Mouse (Mus musculus) forebrain, embryonic 15.5 days (tissue): ENCODE results near the gene Ran. TPM values are rescaled to one million over a fixed set of nuclear protein-coding genes. Genes with fewer than 3 reads are reported as not detected.

ENCODE experiments used
- ATAC-seq: fragments of 200-750 bp; cut with Nextera tagmentation; replicated peaks from 2 replicates; pipeline ENCODE4 v1.8.0; 2017; ENCODE audit warnings: mild to moderate bottlenecking, moderate TSS enrichment, moderate library complexity
- H3K27ac ChIP-seq: fragments of 300-500 bp; sonication (generic); replicated peaks from 2 replicates; pipeline ENCODE4 v1.5.1; 2015; ENCODE audit warnings: mild to moderate bottlenecking, inconsistent platforms
- H3K27me3 ChIP-seq: fragments of 300-500 bp; sonication (generic); 2 replicates; pipeline ENCODE4 v1.6.1; 2015; ENCODE audit warnings: inconsistent platforms
- H3K36me3 ChIP-seq: fragments of 300-500 bp; sonication (generic); 2 replicates; pipeline ENCODE4 v1.6.1; 2015; ENCODE audit warnings: mild to moderate bottlenecking, inconsistent platforms
- H3K4me1 ChIP-seq: fragments of 300-500 bp; sonication (generic); 2 replicates; pipeline ENCODE4 v1.6.1; 2015; ENCODE audit warnings: inconsistent platforms
- H3K4me2 ChIP-seq: fragments of 300-500 bp; sonication (generic); replicated peaks from 2 replicates; pipeline ENCODE4 v1.6.1; 2015; ENCODE audit warnings: mild to moderate bottlenecking, inconsistent platforms
- H3K4me3 ChIP-seq: fragments of 300-500 bp; sonication (generic); 2 replicates; pipeline ENCODE4 v1.5.1; 2015; ENCODE audit warnings: mild to moderate bottlenecking, inconsistent platforms
- H3K9ac ChIP-seq: fragments of 300-500 bp; sonication (generic); replicated peaks from 2 replicates; pipeline ENCODE4 v1.6.1; 2015; ENCODE audit warnings: mild to moderate bottlenecking, inconsistent platforms
- H3K9me3 ChIP-seq: fragments of 300-500 bp; sonication (generic); 2 replicates; pipeline ENCODE4 v1.6.1; 2016; ENCODE audit warnings: inconsistent platforms
- WGBS: fragments of 180-500 bp; shearing (Covaris S2); methylation state at CpG from one replicate; pipeline ENCODE4 v1.1.7; 2015; ENCODE audit warnings: mixed read lengths; 5-methylcytosine and 5-hydroxymethylcytosine counted together
- polyA plus RNA-seq: library from polyadenylated mRNA; unstranded; fragments of >200 nt; fragmentation: Nextera tagmentation; extraction: Ambion mirVana; gene quantifications from 2 replicates; pipeline ENCODE4 v1.2.1, GENCODE M21; 2015

The Ran gene
- polyA plus RNA-seq, 1 experiment from 2014 or later: 487 TPM

DNA sequence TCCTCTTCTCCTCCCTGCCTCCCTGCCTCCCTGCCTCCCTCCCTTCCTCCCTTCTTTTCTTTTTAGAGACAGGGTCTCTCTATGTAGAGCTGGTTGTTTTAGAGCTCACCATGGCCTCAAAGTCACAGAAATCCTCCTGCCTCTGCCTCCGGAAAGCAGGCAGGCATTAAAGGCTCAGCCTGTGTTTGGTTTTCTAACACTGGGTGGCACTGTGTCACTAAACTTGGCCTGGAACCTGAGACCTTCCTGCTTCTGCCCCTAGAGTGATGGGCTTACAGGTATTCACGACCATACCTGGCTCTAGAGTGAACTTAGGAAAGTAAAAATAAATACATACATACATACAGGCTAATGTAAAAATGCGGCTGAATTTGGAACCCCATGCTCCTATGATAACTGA, 32.0 kb downstream of the Ran start:
- no peak overlapping the region for H3K27ac ChIP-seq
- H3K9me3 ChIP-seq: no peaks in the 10 kb centered on the region
- ATAC-seq: no peak
- H3K4me1 ChIP-seq: peaks cover 27% of the 10 kb centered on the region
- no peaks in the 10 kb centered on the region for H3K36me3 ChIP-seq
- no peaks in the 10 kb centered on the region for H3K27me3 ChIP-seq
- WGBS: 89% methylated on average over 3 of the region's 3 CpGs
- no peak overlapping the region for H3K9ac ChIP-seq
- H3K4me2 ChIP-seq: no peak overlapping the region
- H3K4me3 ChIP-seq: no peak overlapping the region

DNA sequence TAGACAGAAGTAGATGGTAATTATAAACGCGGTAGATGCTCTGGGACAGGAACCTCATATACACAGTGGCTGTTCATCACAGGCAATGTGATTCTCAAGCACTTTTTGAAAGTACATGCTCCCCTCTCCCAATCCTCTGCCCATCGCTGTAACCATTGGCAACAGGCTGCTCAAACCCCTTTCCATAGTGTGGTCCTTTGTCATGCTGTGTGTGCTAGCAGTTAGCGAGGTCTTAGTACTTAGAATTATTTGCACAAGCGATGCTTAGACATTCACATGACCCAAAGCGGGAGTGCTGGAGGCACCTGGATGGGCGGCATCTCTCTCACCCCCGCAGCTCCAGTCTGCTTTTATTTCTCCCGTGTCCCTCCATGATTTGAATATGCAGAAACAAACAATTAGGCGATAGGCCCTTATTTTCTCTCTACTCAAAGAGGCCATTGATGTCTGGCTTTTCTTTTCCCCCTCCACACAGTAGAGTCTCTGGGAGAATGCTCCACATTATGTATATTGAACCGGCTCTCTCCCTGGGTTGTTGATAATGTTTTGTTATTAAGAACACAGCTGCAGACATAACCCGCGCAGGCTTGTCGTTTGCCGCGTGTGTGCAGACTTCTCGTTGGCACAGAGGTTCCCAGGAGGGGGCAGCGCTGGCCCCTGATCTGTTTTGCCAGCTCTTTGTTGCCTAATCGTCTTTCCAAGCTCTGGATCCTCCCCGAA, 32.9 kb downstream of the Ran start:
- ATAC-seq: peak; percentile 83
- H3K9ac ChIP-seq: peak overlapping the region; percentile 22
- no peaks in the 10 kb centered on the region for H3K9me3 ChIP-seq

DNA sequence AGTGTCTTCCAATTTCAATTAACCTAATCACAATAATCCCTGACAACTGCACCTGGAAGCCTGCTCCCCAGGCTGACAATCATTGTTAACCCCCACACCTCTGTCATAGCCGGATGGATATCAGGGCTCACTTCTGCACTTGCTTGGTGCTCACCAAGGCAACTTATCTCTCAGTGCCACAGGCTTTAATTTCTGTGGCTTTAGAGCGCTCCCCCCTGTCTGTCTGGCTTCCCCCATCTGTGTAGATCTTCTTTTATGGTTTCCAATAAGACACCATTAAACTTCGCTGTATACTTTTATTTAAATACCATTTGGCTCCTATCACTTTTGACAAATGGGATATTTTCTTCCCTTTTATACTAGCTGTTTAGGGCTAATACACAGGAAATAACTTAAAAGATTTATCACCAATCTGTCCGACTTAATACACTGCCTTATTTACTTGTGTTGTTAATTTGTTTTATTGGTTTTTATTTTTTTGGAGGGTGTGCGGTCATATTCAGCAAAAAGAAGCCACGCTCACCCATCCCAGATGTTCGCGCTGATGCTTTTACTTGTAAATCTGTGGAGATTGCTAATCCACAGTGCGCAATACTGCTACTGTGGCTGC, 34.9 kb downstream of the Ran start:
- Histone ChIP-seq H3K9ac (no peak overlapping the region), H3K27ac (no peak overlapping the region), H3K36me3 (no peaks in the 10 kb centered on the region), H3K9me3 (no peaks in the 10 kb centered on the region), H3K4me2 (no peak overlapping the region), H3K27me3 (no peaks in the 10 kb centered on the region), H3K4me1 (peaks cover 12% of the 10 kb centered on the region), H3K4me3 (no peak overlapping the region)
- WGBS: 89% methylated on average over 9 of the region's 9 CpGs
- ATAC-seq: no peak

More for the DNA sequence above, 32.9 kb downstream of the Ran start:
- no peaks in the 10 kb centered on the region for H3K36me3 ChIP-seq
- H3K4me2 ChIP-seq: peak overlapping the region; percentile 22
- peak overlapping the region; percentile 85 for H3K27ac ChIP-seq
- no peaks in the 10 kb centered on the region for H3K27me3 ChIP-seq
- WGBS: under 1% methylated on average over 20 of the region's 20 CpGs
- 0 out of 2 replicates have a peak overlapping the region, but pooled peaks have one; percentile 1 for H3K4me3 ChIP-seq
- H3K4me1 ChIP-seq: peaks cover 27% of the 10 kb centered on the region

DNA sequence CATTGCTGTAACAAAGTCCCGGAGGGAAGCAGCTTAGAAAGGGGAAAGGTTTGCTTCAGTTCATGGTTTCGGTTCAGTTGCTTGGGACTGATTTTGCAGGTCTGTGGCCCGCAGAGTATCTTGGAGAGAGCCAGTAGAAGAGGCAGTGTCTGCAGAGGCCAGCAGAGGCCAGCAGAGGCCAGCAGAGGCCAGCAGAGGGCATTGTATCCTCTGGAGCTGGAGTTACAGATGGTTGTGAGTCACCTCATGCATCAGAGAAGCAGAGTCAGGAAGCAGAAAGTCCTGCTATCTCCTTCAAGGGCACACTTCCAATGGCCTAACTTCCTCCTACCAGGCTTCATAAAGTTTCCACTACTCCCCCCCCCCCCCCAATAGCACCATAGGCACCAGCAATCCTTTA, 39.2 kb downstream of the Ran start:
- H3K4me3 ChIP-seq: no peak overlapping the region
- WGBS: 93% methylated on average over 3 of the region's 3 CpGs
- H3K36me3 ChIP-seq: no peaks in the 10 kb centered on the region
- no peak overlapping the region for H3K27ac ChIP-seq
- no peak overlapping the region for H3K4me2 ChIP-seq
- H3K4me1 ChIP-seq: peaks cover 17% of the 10 kb centered on the region
- no peak overlapping the region for H3K9ac ChIP-seq
- H3K9me3 ChIP-seq: no peaks in the 10 kb centered on the region
- H3K27me3 ChIP-seq: 0 out of 2 replicates have a peak, but pooled peaks cover 6% of the 10 kb centered on the region
- no peak for ATAC-seq

DNA sequence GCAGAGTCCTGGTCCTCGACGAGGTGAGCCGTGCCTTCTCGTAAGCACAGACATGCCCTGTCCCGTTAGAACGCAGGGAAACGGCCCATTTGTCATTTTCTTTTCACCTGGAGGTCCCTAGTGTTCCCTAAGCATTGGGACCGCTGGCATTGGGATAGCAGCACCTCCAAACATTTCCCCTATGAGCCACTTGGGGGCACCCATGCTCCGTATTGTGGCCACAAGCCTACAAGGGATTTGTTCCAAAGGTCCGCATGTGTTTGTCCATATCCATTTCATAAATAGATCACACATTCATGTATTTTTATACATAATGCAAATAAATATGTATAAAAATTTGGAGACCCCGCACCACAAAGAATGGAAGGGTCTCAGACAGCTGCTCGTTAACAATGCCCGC, 41.7 kb downstream of the Ran start:
- Histone ChIP-seq H3K4me2 (no peak overlapping the region), H3K36me3 (no peaks in the 10 kb centered on the region), H3K4me1 (peaks cover 17% of the 10 kb centered on the region), H3K27me3 (0 out of 2 replicates have a peak, but pooled peaks cover 6% of the 10 kb centered on the region), H3K9ac (no peak overlapping the region), H3K9me3 (no peaks in the 10 kb centered on the region), H3K27ac (no peak overlapping the region), H3K4me3 (no peak overlapping the region)
- WGBS: 23% methylated on average over 13 of the region's 13 CpGs
- ATAC-seq: peak; percentile 68; the same call in 1 of the 2 replicates

DNA sequence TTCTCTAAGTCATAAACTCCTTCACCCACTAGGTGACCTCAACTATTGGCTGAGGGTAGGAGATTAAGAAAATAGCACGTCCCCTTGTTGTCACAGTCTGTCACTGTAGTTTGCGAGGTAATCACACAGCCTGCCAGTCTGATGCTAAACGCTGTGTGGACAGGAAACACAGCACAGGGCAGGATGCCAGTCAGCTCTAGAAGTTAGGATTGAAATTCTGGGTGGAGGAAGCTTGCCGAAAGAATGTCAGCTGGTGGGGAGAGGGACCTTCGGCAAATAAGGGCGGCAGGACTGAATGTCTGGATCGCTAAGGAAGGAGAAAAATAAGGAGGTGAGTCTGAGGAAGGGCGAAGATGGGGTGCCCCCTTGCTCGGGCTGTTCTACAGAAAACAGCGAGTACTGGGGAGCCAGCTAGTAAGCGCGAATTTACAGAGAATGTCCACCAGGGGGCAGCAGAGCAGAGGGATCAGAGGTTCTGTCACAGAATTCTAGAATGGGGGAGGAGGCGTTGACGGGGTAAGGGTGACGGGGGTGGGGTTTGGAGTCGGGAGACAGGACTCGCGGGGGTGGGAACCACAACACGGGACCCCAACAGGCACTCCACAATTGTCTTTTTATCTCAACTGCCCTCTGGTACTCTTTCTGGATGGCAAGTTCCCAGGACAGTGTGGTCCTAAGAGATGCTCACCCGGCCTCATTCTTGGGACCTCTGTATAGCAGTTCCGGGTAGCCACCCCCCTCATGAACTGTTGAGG, 43.3 kb downstream of the Ran start:
- Histone ChIP-seq H3K9me3 (no peaks in the 10 kb centered on the region), H3K4me3 (peak overlapping the region; percentile 36), H3K27ac (no peak overlapping the region), H3K36me3 (no peaks in the 10 kb centered on the region), H3K4me1 (peaks cover 17% of the 10 kb centered on the region), H3K27me3 (0 out of 2 replicates have a peak, but pooled peaks cover 6% of the 10 kb centered on the region), H3K4me2 (peak overlapping the region; percentile 56), H3K9ac (peak overlapping the region; percentile 36)
- WGBS: 8% methylated on average over 21 of the region's 21 CpGs
- ATAC-seq: peak; percentile 60

DNA sequence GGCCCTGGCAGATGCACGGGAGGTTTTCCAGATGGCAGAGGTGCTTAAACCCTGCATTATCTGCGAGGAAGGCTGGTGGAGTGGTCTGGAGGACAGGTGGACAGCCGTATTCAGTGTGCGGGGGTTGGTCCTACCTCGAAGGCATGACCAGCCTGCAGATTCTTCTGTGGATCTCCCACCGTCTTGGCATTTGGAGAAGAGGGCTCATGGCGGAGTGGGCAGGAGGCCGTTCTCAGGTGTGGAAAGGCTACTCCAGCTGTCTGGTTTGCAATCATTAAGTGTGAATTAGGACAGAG, 43.9 kb downstream of the Ran start:
- no peak for ATAC-seq
- Histone ChIP-seq H3K4me2 (peak overlapping the region; percentile 56), H3K27me3 (0 out of 2 replicates have a peak, but pooled peaks cover 6% of the 10 kb centered on the region), H3K9me3 (no peaks in the 10 kb centered on the region), H3K36me3 (no peaks in the 10 kb centered on the region), H3K4me1 (peaks cover 17% of the 10 kb centered on the region), H3K4me3 (peak overlapping the region; percentile 36; the same call in 1 of the 2 replicates), H3K27ac (no peak overlapping the region), H3K9ac (no peak overlapping the region)
- WGBS: 55% methylated on average over 8 of the region's 8 CpGs

DNA sequence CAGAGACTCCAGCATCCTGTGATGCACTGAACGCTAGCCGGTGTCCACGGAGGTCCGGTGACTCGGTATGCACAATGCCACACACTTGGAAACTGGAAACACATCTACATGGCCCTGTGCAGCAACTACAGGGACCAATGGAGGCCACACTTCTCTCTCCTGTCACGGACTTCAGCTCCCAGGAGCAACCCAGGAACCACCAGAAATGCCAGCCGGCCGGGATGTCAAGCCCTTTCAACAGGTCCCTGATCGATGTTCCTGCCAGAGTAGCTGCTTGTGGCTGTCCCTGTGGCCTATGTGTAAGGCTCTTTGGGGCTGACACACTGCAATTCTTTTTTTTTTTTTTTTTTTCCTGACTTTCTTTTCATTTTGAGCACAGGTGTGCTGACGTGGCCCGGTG, 44.3 kb downstream of the Ran start:
- no peak for ATAC-seq
- 69% methylated on average over 11 of the region's 11 CpGs for WGBS
- Histone ChIP-seq H3K36me3 (no peaks in the 10 kb centered on the region), H3K4me3 (no peak overlapping the region), H3K27ac (no peak overlapping the region), H3K4me2 (no peak overlapping the region), H3K27me3 (0 out of 2 replicates have a peak, but pooled peaks cover 6% of the 10 kb centered on the region), H3K4me1 (peaks cover 17% of the 10 kb centered on the region), H3K9me3 (no peaks in the 10 kb centered on the region), H3K9ac (no peak overlapping the region)

DNA sequence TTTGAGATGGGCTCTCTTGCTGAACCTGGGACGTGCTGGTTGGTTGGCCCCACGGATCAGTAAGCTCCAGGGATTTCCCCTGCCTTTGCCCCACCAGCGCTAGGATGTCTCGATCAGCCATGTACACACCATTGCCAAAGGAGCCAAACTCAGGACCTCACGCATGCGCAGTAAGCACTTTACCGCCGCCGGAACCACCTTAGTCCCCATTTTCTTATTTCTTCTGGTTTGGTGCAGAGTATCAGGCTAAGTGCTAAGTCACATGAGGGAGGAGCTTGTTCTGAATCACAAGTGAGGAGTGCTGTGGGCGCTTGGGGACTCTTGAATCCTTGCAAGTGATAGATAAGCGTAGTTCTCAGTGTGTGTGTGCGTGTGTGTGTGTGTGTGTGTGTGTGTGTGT, 45.4 kb downstream of the Ran start:
- Histone ChIP-seq H3K27me3 (0 out of 2 replicates have a peak, but pooled peaks cover 6% of the 10 kb centered on the region), H3K9ac (no peak overlapping the region), H3K4me2 (no peak overlapping the region), H3K27ac (no peak overlapping the region), H3K36me3 (no peaks in the 10 kb centered on the region), H3K9me3 (no peaks in the 10 kb centered on the region), H3K4me3 (no peak overlapping the region), H3K4me1 (peaks cover 17% of the 10 kb centered on the region)
- 82% methylated on average over 12 of the region's 12 CpGs for WGBS
- ATAC-seq: no peak

DNA sequence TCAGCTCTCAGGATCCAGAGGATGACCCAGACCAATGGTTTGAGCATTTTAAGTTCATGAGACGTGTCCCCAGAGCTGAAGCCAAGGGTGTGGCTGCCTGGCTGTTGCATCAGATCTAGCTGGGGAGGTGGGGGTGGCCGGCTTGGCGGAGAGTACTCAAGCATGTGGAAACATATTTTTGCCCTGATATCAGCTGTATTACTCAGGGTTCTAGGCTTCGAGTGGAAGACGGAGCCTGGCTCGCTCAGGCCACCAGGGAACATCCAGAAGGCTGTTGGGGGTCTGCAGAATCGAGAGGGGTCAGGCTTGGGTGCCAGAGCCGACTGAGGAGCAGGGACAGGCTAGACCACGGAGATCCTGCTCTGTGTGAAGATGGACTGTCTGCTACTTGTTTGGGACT, 46.1 kb downstream of the Ran start:
- 87% methylated on average over 9 of the region's 9 CpGs for WGBS
- H3K9ac ChIP-seq: no peak overlapping the region
- no peak for ATAC-seq

DNA sequence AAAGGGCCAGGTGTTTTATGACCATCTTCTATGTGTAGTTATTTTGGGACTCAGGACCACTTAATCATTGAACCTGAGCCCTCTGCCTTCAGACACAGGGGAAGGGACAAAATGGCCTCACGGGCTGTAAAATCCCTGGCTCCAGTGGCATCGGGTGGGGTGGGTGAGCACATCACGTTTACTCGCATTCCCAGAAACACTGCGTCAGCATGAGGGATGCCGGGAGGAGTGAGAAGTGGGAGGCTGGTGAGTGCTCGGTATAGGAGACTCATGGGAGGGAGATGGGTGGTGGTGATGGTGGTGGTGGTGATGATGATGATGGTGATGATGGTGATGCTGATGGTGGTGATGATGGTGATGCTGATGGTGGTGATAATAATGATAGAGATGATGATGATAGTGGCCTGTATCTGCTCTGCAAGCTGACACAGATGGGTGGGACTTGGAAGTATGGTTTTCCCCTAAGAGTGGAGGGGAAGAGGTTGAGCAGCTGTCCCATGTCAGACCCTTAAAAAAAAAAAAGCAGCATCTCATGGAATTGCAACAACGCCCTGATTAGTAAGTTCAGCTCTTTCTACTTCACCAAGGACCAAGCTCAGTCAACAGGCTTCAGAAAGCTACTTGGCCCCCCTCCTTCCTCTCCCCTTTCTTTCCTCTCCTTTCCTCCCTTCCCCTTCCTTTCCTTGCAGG, 46.8 kb downstream of the Ran start:
- Histone ChIP-seq H3K4me2 (no peak overlapping the region), H3K4me1 (peaks cover 25% of the 10 kb centered on the region), H3K9me3 (no peaks in the 10 kb centered on the region), H3K9ac (no peak overlapping the region), H3K27ac (no peak overlapping the region), H3K36me3 (no peaks in the 10 kb centered on the region), H3K27me3 (no peaks in the 10 kb centered on the region), H3K4me3 (no peak overlapping the region)
- 92% methylated on average over 8 of the region's 8 CpGs for WGBS
- no peak for ATAC-seq

More for the DNA sequence above, 46.1 kb downstream of the Ran start:
- no peaks in the 10 kb centered on the region for H3K36me3 ChIP-seq
- H3K4me3 ChIP-seq: no peak overlapping the region
- H3K27ac ChIP-seq: no peak overlapping the region
- H3K4me2 ChIP-seq: no peak overlapping the region
- H3K27me3 ChIP-seq: 0 out of 2 replicates have a peak, but pooled peaks cover 5% of the 10 kb centered on the region
- no peaks in the 10 kb centered on the region for H3K9me3 ChIP-seq
- H3K4me1 ChIP-seq: peaks cover 20% of the 10 kb centered on the region
